Mouse (Mus musculus) kidney, postnatal 0 days (tissue): ENCODE data around the gene Ribc2. TPM values are rescaled to one million over a fixed set of nuclear protein-coding genes. Genes with fewer than 3 reads are reported as not detected.

Experiments used
- ATAC-seq: fragments of 200-750 bp; cut with Nextera tagmentation; replicated peaks from 2 replicates; pipeline ENCODE4 v1.8.0; 2017; ENCODE audit warnings: low read depth, moderate number of reproducible peaks, moderate TSS enrichment, moderate library complexity; ENCODE audit not compliant: low FRiP score
- DNase-seq: peaks from one replicate; pipeline ENCODE4 v3.0.0-alpha.2; 2016; ENCODE audit warnings: low spot score
- H3K27ac ChIP-seq: fragments of 300-500 bp; sonication (generic); 2 replicates; pipeline ENCODE4 v1.5.1; 2014; ENCODE audit warnings: mild to moderate bottlenecking
- H3K27me3 ChIP-seq: fragments of 300-500 bp; sonication (generic); 2 replicates; pipeline ENCODE4 v1.6.1; 2014; ENCODE audit warnings: low read length, mixed read lengths; ENCODE audit not compliant: insufficient read depth
- H3K36me3 ChIP-seq: fragments of 300-500 bp; sonication (generic); 2 replicates; pipeline ENCODE4 v1.6.1; 2014; ENCODE audit warnings: low read length, mixed read lengths; ENCODE audit not compliant: insufficient read depth
- H3K4me1 ChIP-seq: fragments of 300-500 bp; sonication (generic); replicated peaks from 2 replicates; pipeline ENCODE4 v1.6.1; 2014; ENCODE audit warnings: antibody characterized with exemption, low read length, mixed read lengths; ENCODE audit not compliant: insufficient read depth
- H3K4me2 ChIP-seq: fragments of 300-500 bp; sonication (generic); 2 replicates; pipeline ENCODE4 v1.6.1; 2014; ENCODE audit warnings: mild to moderate bottlenecking, low read length, moderate library complexity, mixed read lengths
- H3K4me3 ChIP-seq: fragments of 300-500 bp; sonication (generic); replicated peaks from 2 replicates; pipeline ENCODE4 v1.5.1; 2014; ENCODE audit warnings: low read depth, low read length
- H3K9ac ChIP-seq: fragments of 300-500 bp; sonication (generic); 2 replicates; pipeline ENCODE4 v1.6.1; 2014; ENCODE audit warnings: low read depth, low read length
- H3K9me3 ChIP-seq: fragments of 300-500 bp; sonication (generic); replicated peaks from 2 replicates; pipeline ENCODE4 v1.6.1; 2016; ENCODE audit warnings: low read length, inconsistent platforms, mixed read lengths
- CTCF ChIP-seq: IDR thresholded peaks from 2 replicates; pipeline ENCODE4 v1.5.1; 2016; ENCODE audit warnings: antibody characterized with exemption, low read depth, mild to moderate bottlenecking, moderate library complexity
- WGBS: fragments of 180-500 bp; shearing (Covaris S2); extraction: QIAGEN DNeasy Blood & Tissue Kit; methylation state at CpG from one replicate; pipeline ENCODE4 v1.1.7; 2014; 5-methylcytosine and 5-hydroxymethylcytosine counted together
- polyA plus RNA-seq: library from polyadenylated mRNA; unstranded; fragments of >200 nt; fragmentation: Nextera tagmentation; extraction: Ambion mirVana; gene quantifications from 2 replicates; pipeline ENCODE4 v1.2.1, GENCODE M21; 2015

Ribc2 gene
- polyA plus RNA-seq, 1 experiment from 2014 or later = 0.41 TPM

GRCm38 (mm10) chr15:85188167-85188778 lies 56.4 kb downstream of the Ribc2 start:
- Histone ChIP-seq H3K9ac (no peak overlapping the region), H3K27me3 (no peaks in the 10 kb centered on the region), H3K9me3 (no peaks in the 10 kb centered on the region), H3K36me3 (no peaks in the 10 kb centered on the region), H3K4me1 (no peaks in the 10 kb centered on the region), H3K27ac (no peak overlapping the region), H3K4me2 (no peak overlapping the region), H3K4me3 (no peak overlapping the region)
- DNase-seq (no peak), ATAC-seq (no peak)
- no peak for TF ChIP-seq CTCF
- WGBS = 42% methylated on average over 8 of the region's 8 CpGs

Other genes starting within 250 kb of the Ribc2 start
- gene Gm29666, start 212.0 kb upstream of the Ribc2 start, polyA plus RNA-seq = 0.25 and 0.26 TPM in 2 replicates
- gene Nup50, start 208.7 kb upstream of the Ribc2 start, polyA plus RNA-seq = 22.4 and 26.3 TPM in 2 replicates
- 5.8 and 10.0 TPM in 2 replicates for gene 5031439G07Rik, start 143.5 kb upstream of the Ribc2 start, polyA plus RNA-seq
- 73.7 and 104 TPM in 2 replicates for gene Upk3a, start 114.9 kb upstream of the Ribc2 start, polyA plus RNA-seq
- 18.4 and 18.8 TPM in 2 replicates for gene Fam118a, start 103.1 kb upstream of the Ribc2 start, polyA plus RNA-seq
- gene Smc1b, start 114 bp upstream of the Ribc2 start, polyA plus RNA-seq = 0.15 and 0.29 TPM in 2 replicates
- gene Fbln1, start 73.9 kb downstream of the Ribc2 start, polyA plus RNA-seq = 114 and 118 TPM in 2 replicates
- gene Atxn10, start 204.2 kb downstream of the Ribc2 start, polyA plus RNA-seq = 215 and 237 TPM in 2 replicates